Mouse (Mus musculus): ENCODE results near the gene Ctag2.

- TF ChIP-seq CTCF (IDR thresholded peaks at IDR 0.05; ENCODE audit: borderline replicate concordance, insufficient read depth, low read depth, low read length) (no peak), POLR2A (IDR thresholded peaks at IDR 0.05; ENCODE audit: borderline replicate concordance, insufficient read depth, low read length) (no peak)
Observed at GRCm38 (mm10) chrX:65047344-65047743, at the start of gene Ctag2.
